Mouse (Mus musculus): ENCODE measurements at regions not wholly inside any gene's neighbourhood (a gene's known extent, or its start where the extent isn't known, plus 50 kb on each side); places are given as distances from the start of the nearest gene placed in this dataset.

GRCm38 (mm10) chr6:117606211-117606610 lies 234.8 kb upstream of the Zfp637 start:
- in situ Hi-C loops (cut with MboI; ENCODE audit: low sequenced_read_pairs): no loop called here

GRCm38 (mm10) chr6:117607023-117607422 lies 234.0 kb upstream of the Zfp637 start:
- in situ Hi-C loops (cut with MboI; ENCODE audit: low sequenced_read_pairs): no loop called here

- in situ Hi-C loops (cut with MboI; ENCODE audit: low sequenced_read_pairs): no loop called here
These were observed 231.2 kb upstream of the Zfp637 start for GRCm38 (mm10) chr6:117609476-117610404.

GRCm38 (mm10) chr6:117611281-117611680 lies 229.7 kb upstream of the Zfp637 start:
- in situ Hi-C loops (cut with MboI; ENCODE audit: low sequenced_read_pairs): no loop called here

GRCm38 (mm10) chr6:117611965-117612364 lies 229.0 kb upstream of the Zfp637 start:
- in situ Hi-C loops (cut with MboI; ENCODE audit: low sequenced_read_pairs): no loop called here

- in situ Hi-C loops (cut with MboI; ENCODE audit: low sequenced_read_pairs): no loop called here
These were observed 228.6 kb upstream of the Zfp637 start for GRCm38 (mm10) chr6:117612421-117612820.

GRCm38 (mm10) chr6:117613656-117614350 lies 227.2 kb upstream of the Zfp637 start:
- in situ Hi-C loops (cut with MboI; ENCODE audit: low sequenced_read_pairs): no loop called here

GRCm38 (mm10) chr6:117614386-117614785 lies 226.6 kb upstream of the Zfp637 start:
- in situ Hi-C loops (cut with MboI; ENCODE audit: low sequenced_read_pairs): no loop called here

- in situ Hi-C loops (cut with MboI; ENCODE audit: low sequenced_read_pairs): no loop called here
These were observed 223.8 kb upstream of the Zfp637 start for GRCm38 (mm10) chr6:117617168-117617567.

GRCm38 (mm10) chr6:117617951-117618350 lies 223.0 kb upstream of the Zfp637 start:
- in situ Hi-C loops (cut with MboI; ENCODE audit: low sequenced_read_pairs): no loop called here

- in situ Hi-C loops (cut with MboI; ENCODE audit: low sequenced_read_pairs): no loop called here
These were observed 221.4 kb upstream of the Zfp637 start for GRCm38 (mm10) chr6:117619606-117620005.

- in situ Hi-C loops (cut with MboI; ENCODE audit: low sequenced_read_pairs): no loop called here
These were observed 218.5 kb upstream of the Zfp637 start for GRCm38 (mm10) chr6:117622446-117622845.

GRCm38 (mm10) chr6:117622946-117623345 lies 218.0 kb upstream of the Zfp637 start:
- in situ Hi-C loops (cut with MboI; ENCODE audit: low sequenced_read_pairs): no loop called here

GRCm38 (mm10) chr6:117625716-117626115 lies 215.3 kb upstream of the Zfp637 start:
- in situ Hi-C loops (cut with MboI; ENCODE audit: low sequenced_read_pairs): no loop called here

GRCm38 (mm10) chr6:117627461-117627860 lies 213.5 kb upstream of the Zfp637 start:
- in situ Hi-C loops (cut with MboI; ENCODE audit: low sequenced_read_pairs): no loop called here

GRCm38 (mm10) chr6:117646628-117647027 lies 194.4 kb upstream of the Zfp637 start:
- in situ Hi-C loops (cut with MboI; ENCODE audit: low sequenced_read_pairs): no loop called here

- in situ Hi-C loops (cut with MboI; ENCODE audit: low sequenced_read_pairs): no loop called here
These were observed 190.4 kb upstream of the Zfp637 start for GRCm38 (mm10) chr6:117650541-117650940.

GRCm38 (mm10) chr6:117651551-117651950 lies 189.4 kb upstream of the Zfp637 start:
- in situ Hi-C loops (cut with MboI; ENCODE audit: low sequenced_read_pairs): no loop called here

GRCm38 (mm10) chr6:117652012-117652411 lies 189.0 kb upstream of the Zfp637 start:
- in situ Hi-C loops (cut with MboI; ENCODE audit: low sequenced_read_pairs): no loop called here

- in situ Hi-C loops (cut with MboI; ENCODE audit: low sequenced_read_pairs): no loop called here
These were observed 188.1 kb upstream of the Zfp637 start for GRCm38 (mm10) chr6:117652917-117653316.

- in situ Hi-C loops (cut with MboI; ENCODE audit: low sequenced_read_pairs): no loop called here
These were observed 187.0 kb upstream of the Zfp637 start for GRCm38 (mm10) chr6:117653886-117654425.

GRCm38 (mm10) chr6:117655986-117656385 lies 185.0 kb upstream of the Zfp637 start:
- in situ Hi-C loops (cut with MboI; ENCODE audit: low sequenced_read_pairs): no loop called here
